Mouse (Mus musculus) lung, postnatal 0 days (tissue): ENCODE data around the gene Gm7247. TPM values are rescaled to one million over a fixed set of nuclear protein-coding genes. Genes with fewer than 3 reads are reported as not detected.
A peak's percentile ranks its signal among the peaks of the same experiment; 100 is the strongest.

ENCODE experiments used
- ATAC-seq: fragments of 200-750 bp; cut with Nextera tagmentation; 2 replicates; pipeline ENCODE4 v1.8.0; 2017; ENCODE audit warnings: moderate library complexity
- DNase-seq: peaks from one replicate; pipeline ENCODE4 v3.0.0-alpha.2; 2016; ENCODE audit warnings: low spot score
- H3K27ac ChIP-seq: fragments of 300-500 bp; sonication (generic); 2 replicates; pipeline ENCODE4 v1.5.1; 2014; ENCODE audit warnings: antibody characterized with exemption, mild to moderate bottlenecking, low read length, mixed read lengths
- H3K27me3 ChIP-seq: fragments of 300-500 bp; sonication (generic); replicated peaks from 2 replicates; pipeline ENCODE4 v1.6.1; 2014; ENCODE audit warnings: low read length, mixed read lengths; ENCODE audit not compliant: insufficient read depth
- H3K36me3 ChIP-seq: fragments of 300-500 bp; sonication (generic); 2 replicates; pipeline ENCODE4 v1.6.1; 2014; ENCODE audit warnings: low read length, mixed read lengths; ENCODE audit not compliant: insufficient read depth
- H3K4me1 ChIP-seq: fragments of 300-500 bp; sonication (generic); 2 replicates; pipeline ENCODE4 v1.6.1; 2014; ENCODE audit warnings: antibody characterized with exemption, low read depth, low read length, mixed read lengths; ENCODE audit not compliant: insufficient read depth
- H3K4me2 ChIP-seq: fragments of 300-500 bp; sonication (generic); replicated peaks from 2 replicates; pipeline ENCODE4 v1.6.1; 2014; ENCODE audit warnings: low read depth, mild to moderate bottlenecking, low read length, moderate library complexity, mixed read lengths
- H3K4me3 ChIP-seq: fragments of 300-500 bp; sonication (generic); 2 replicates; pipeline ENCODE4 v1.5.1; 2014; ENCODE audit warnings: low read depth, low read length
- H3K9ac ChIP-seq: fragments of 300-500 bp; sonication (generic); replicated peaks from 2 replicates; pipeline ENCODE4 v1.6.1; 2014; ENCODE audit warnings: low read depth, mild to moderate bottlenecking
- H3K9me3 ChIP-seq: fragments of 300-500 bp; sonication (generic); 2 replicates; pipeline ENCODE4 v1.6.1; 2016; ENCODE audit warnings: low read length, mixed read lengths
- CTCF ChIP-seq: IDR thresholded peaks from 2 replicates; pipeline ENCODE4 v1.5.1; 2016; ENCODE audit warnings: antibody characterized with exemption, mild to moderate bottlenecking
- EP300 ChIP-seq: IDR thresholded peaks from 2 replicates; pipeline ENCODE4 v1.6.1; 2016; ENCODE audit warnings: antibody characterized with exemption, mild to moderate bottlenecking, control low read depth
- WGBS: fragments of 180-500 bp; shearing (Covaris S2); extraction: QIAGEN DNeasy Blood & Tissue Kit; methylation state at CpG from one replicate; pipeline ENCODE4 v1.1.7; 2014; 5-methylcytosine and 5-hydroxymethylcytosine counted together
- polyA plus RNA-seq: library from polyadenylated mRNA; unstranded; fragments of >200 nt; fragmentation: Nextera tagmentation; extraction: Ambion mirVana; gene quantifications from 2 replicates; pipeline ENCODE4 v1.2.1, GENCODE M21; 2015

Gm7247 gene
- not detected in 2 replicates for polyA plus RNA-seq

- Histone ChIP-seq H3K27me3 (no peaks in the 10 kb centered on the region), H3K4me1 (no peaks in the 10 kb centered on the region), H3K4me2 (no peak within 1 kb of the TSS), H3K36me3 (no peaks in the 10 kb centered on the region), H3K27ac (no peak within 1 kb of the TSS), H3K9me3 (no peaks in the 10 kb centered on the region), H3K4me3 (no peak within 1 kb of the TSS), H3K9ac (no peak within 1 kb of the TSS)
- no peak for TF ChIP-seq EP300
- no peak for TF ChIP-seq CTCF
- WGBS, result 74% methylated on average over 1 of the region's 1 CpGs
- DNase-seq, result no peak
- no peak for ATAC-seq
Measured at GRCm38 (mm10) chr14:51361456-51361855, at the start of gene Gm7247. TSS of gene Gm7247 (plus strand) at chr14:51361756.

- Histone ChIP-seq H3K4me3 (no peak overlapping the region), H3K9ac (no peak overlapping the region), H3K27me3 (no peaks in the 10 kb centered on the region), H3K36me3 (no peaks in the 10 kb centered on the region), H3K9me3 (no peaks in the 10 kb centered on the region), H3K4me1 (no peaks in the 10 kb centered on the region), H3K27ac (no peak overlapping the region), H3K4me2 (no peak overlapping the region)
- TF ChIP-seq EP300 (no peak), CTCF (no peak)
- DNase-seq, result no peak
- ATAC-seq, result no peak
- WGBS, result 37% methylated on average over 1 of the region's 1 CpGs
Measured at GRCm38 (mm10) chr14:51324001-51324400, 37.6 kb upstream of the Gm7247 start.

GRCm38 (mm10) chr14:51346027-51346426 lies 15.5 kb upstream of the Gm7247 start:
- Histone ChIP-seq H3K4me2 (no peak overlapping the region), H3K36me3 (no peaks in the 10 kb centered on the region), H3K4me1 (no peaks in the 10 kb centered on the region), H3K27ac (no peak overlapping the region), H3K4me3 (no peak overlapping the region), H3K9me3 (no peaks in the 10 kb centered on the region), H3K9ac (no peak overlapping the region), H3K27me3 (no peaks in the 10 kb centered on the region)
- DNase-seq (no peak), ATAC-seq (no peak)
- TF ChIP-seq EP300, result no peak
- TF ChIP-seq CTCF, result no peak

GRCm38 (mm10) chr14:51358111-51358982 lies 3.2 kb upstream of the Gm7247 start:
- ATAC-seq (peak; percentile 25; the same call in 1 of the 2 replicates), DNase-seq (peak; percentile 7)
- peak overlapping the region; percentile 33 for H3K4me3 ChIP-seq
- H3K36me3 ChIP-seq, result no peaks in the 10 kb centered on the region
- no peak for TF ChIP-seq EP300
- no peak for TF ChIP-seq CTCF
- H3K4me2 ChIP-seq, result peak overlapping the region; percentile 69
- H3K9me3 ChIP-seq, result no peaks in the 10 kb centered on the region
- H3K27ac ChIP-seq, result no peak overlapping the region
- H3K27me3 ChIP-seq, result no peaks in the 10 kb centered on the region
- no peak overlapping the region for H3K9ac ChIP-seq
- WGBS, result 3% methylated on average over 55 of the region's 75 CpGs
- H3K4me1 ChIP-seq, result no peaks in the 10 kb centered on the region

GRCm38 (mm10) chr14:51382805-51383204 lies 21.2 kb downstream of the Gm7247 start:
- DNase-seq (no peak), ATAC-seq (no peak)
- WGBS, result 93% methylated on average over 20 of the region's 20 CpGs
- Histone ChIP-seq H3K27me3 (no peaks in the 10 kb centered on the region), H3K9ac (no peak overlapping the region), H3K4me2 (no peak overlapping the region), H3K27ac (no peak overlapping the region), H3K4me1 (no peaks in the 10 kb centered on the region), H3K9me3 (no peaks in the 10 kb centered on the region), H3K4me3 (no peak overlapping the region), H3K36me3 (no peaks in the 10 kb centered on the region)
- TF ChIP-seq EP300 (no peak), CTCF (no peak)

- Histone ChIP-seq H3K36me3 (no peaks in the 10 kb centered on the region), H3K27me3 (no peaks in the 10 kb centered on the region), H3K9ac (no peak overlapping the region), H3K4me2 (no peak overlapping the region), H3K9me3 (no peaks in the 10 kb centered on the region), H3K4me1 (no peaks in the 10 kb centered on the region), H3K27ac (no peak overlapping the region), H3K4me3 (no peak overlapping the region)
- DNase-seq, result no peak
- no peak for ATAC-seq
- TF ChIP-seq CTCF (no peak), EP300 (no peak)
- 96% methylated on average over 10 of the region's 10 CpGs for WGBS
Measured at GRCm38 (mm10) chr14:51384351-51384750, 22.8 kb downstream of the Gm7247 start.
